In genomic region chr5:5494269-5495005, GRCm38 (mm10) we compare ENCODE assay signal across 10 mouse cellular contexts. TPM values are rescaled to one million over a fixed set of nuclear protein-coding genes. Genes with fewer than 3 reads are reported as not detected.
A peak's percentile ranks its signal among the peaks of the same experiment; 100 is the strongest.
DNase-seq lines count a peak whose midpoint lies in the region; ATAC-seq and TF ChIP-seq lines count a peak whose summit lies in the region.
"Had no signal": no experiment of that assay in that cellular context is flagged by ENCODE, and none has a peak within 500 bp of the region (broad histone marks: within the 10 kb centered on the region; RNA-seq: fewer than 3 reads in every experiment).

No protein-coding gene starts in this region.

- no peak for DNase-seq in kidney, adult 8-10 months
- peak in 1 of 2 experiments; percentile 62 for DNase-seq in cerebellum, adult 2 months
- DNase-seq in limb, embryonic 11.5 days (ENCODE audit: low spot score): peak; percentile 53
- no peak for DNase-seq in gastrocnemius, postnatal 25 days

- no peak for TF ChIP-seq POLR2A in ES-Bruce4 (IDR thresholded peaks at IDR 0.05; ENCODE audit: insufficient read depth, low read length)
- no peak for TF ChIP-seq POLR2A in cerebellum, adult 2 months (IDR thresholded peaks at IDR 0.05; ENCODE audit: borderline replicate concordance, insufficient read depth, low read length)

- H3K9me3 ChIP-seq in kidney, embryonic 14.5 days (ENCODE audit: control insufficient read depth, low read length): no peaks in the 10 kb centered on the region
- no peaks in the 10 kb centered on the region for H3K9me3 ChIP-seq in ES-Bruce4 (replicated peaks; ENCODE audit: control insufficient read depth, insufficient read depth, low read length, poor library complexity, severe bottlenecking)
- no peaks in the 10 kb centered on the region for H3K9me3 ChIP-seq in heart, embryonic 14.5 days (ENCODE audit: control insufficient read depth, low read length)
- H3K9me3 ChIP-seq in limb, embryonic 11.5 days (ENCODE audit: control insufficient read depth, low read length): no peaks in the 10 kb centered on the region
- H3K9me3 ChIP-seq: embryonic facial prominence, embryonic 12.5 days had no signal

- ATAC-seq in kidney, embryonic 14.5 days (ENCODE audit: low FRiP score, low TSS enrichment): peak; percentile 50; the same call in 1 of the 2 replicates
- ATAC-seq in heart, embryonic 14.5 days (ENCODE audit: insufficient number of reproducible peaks, insufficient read depth, low FRiP score, low read depth): no peak
- ATAC-seq in limb, embryonic 11.5 days (ENCODE audit: insufficient number of reproducible peaks, low FRiP score, low TSS enrichment, low read depth): no peak
- ATAC-seq in neutrophil, adult 5-6 weeks (ENCODE audit: extremely low read depth, insufficient number of reproducible peaks, low FRiP score, poor library complexity, severe bottlenecking): peak; percentile 77

- H3K27me3 ChIP-seq in kidney, embryonic 14.5 days (ENCODE audit: control insufficient read depth, insufficient read depth, low read length): 0 out of 2 replicates have a peak, but pooled peaks cover 3% of the 10 kb centered on the region
- no peaks in the 10 kb centered on the region; the same call in 1 of the 2 replicates for H3K27me3 ChIP-seq in ES-Bruce4 (ENCODE audit: control insufficient read depth, insufficient read depth, low read length, poor library complexity, severe bottlenecking)
- no peaks in the 10 kb centered on the region for H3K27me3 ChIP-seq in cerebellum, adult 2 months (ENCODE audit: control insufficient read depth, insufficient read depth, low read length)
- no peaks in the 10 kb centered on the region for H3K27me3 ChIP-seq in heart, embryonic 14.5 days (ENCODE audit: control insufficient read depth, insufficient read depth, low read length)
- H3K27me3 ChIP-seq in limb, embryonic 11.5 days (ENCODE audit: control insufficient read depth, insufficient read depth, low read length): no peaks in the 10 kb centered on the region
- H3K27me3 ChIP-seq: embryonic facial prominence, embryonic 12.5 days had no signal

- peak; percentile 65 for TF ChIP-seq CTCF in ES-Bruce4 (IDR thresholded peaks at IDR 0.05; ENCODE audit: low read depth, low read length)
- TF ChIP-seq CTCF in cerebellum, adult 2 months (IDR thresholded peaks at IDR 0.05; ENCODE audit: borderline replicate concordance, insufficient read depth, low read depth, low read length): peak; percentile 84

- no peak overlapping the region for H3K27ac ChIP-seq in kidney, embryonic 14.5 days (ENCODE audit: low read depth, low read length)
- H3K27ac ChIP-seq in ES-Bruce4 (ENCODE audit: insufficient read depth, low read length): no peak overlapping the region
- no peak overlapping the region for H3K27ac ChIP-seq in cerebellum, adult 2 months (ENCODE audit: insufficient read depth, low read length)
- no peak overlapping the region for H3K27ac ChIP-seq in heart, embryonic 14.5 days (replicated peaks in 1 of 2; ENCODE audit: control insufficient read depth in 1 of 2, insufficient read depth in 1 of 2, low read depth in 2 of 2, low read length in 2 of 2)
- no peak overlapping the region for H3K27ac ChIP-seq in limb, embryonic 11.5 days (replicated peaks; ENCODE audit: low read depth, low read length)
- H3K27ac ChIP-seq: embryonic facial prominence, embryonic 12.5 days; macrophage had no signal

- H3K4me3 ChIP-seq in kidney, embryonic 14.5 days (ENCODE audit: low read length): no peak overlapping the region
- H3K4me3 ChIP-seq in ES-Bruce4 (ENCODE audit: low read depth, low read length): peak overlapping the region; percentile 21; the same call in 1 of the 2 replicates
- H3K4me3 ChIP-seq in cerebellum, adult 2 months (replicated peaks; ENCODE audit: insufficient read depth, low read depth, low read length): no peak overlapping the region
- no peak overlapping the region for H3K4me3 ChIP-seq in heart, embryonic 14.5 days (ENCODE audit: control insufficient read depth in 1 of 2, insufficient read depth in 1 of 2, low read depth in 1 of 2, low read length in 2 of 2)
- no peak overlapping the region for H3K4me3 ChIP-seq in limb, embryonic 11.5 days (ENCODE audit: low read depth, low read length)
- H3K4me3 ChIP-seq: embryonic facial prominence, embryonic 12.5 days had no signal

- H3K4me2 ChIP-seq in kidney, embryonic 14.5 days (replicated peaks; ENCODE audit: low read depth, low read length): no peak overlapping the region
- peak overlapping the region; percentile 35 for H3K4me2 ChIP-seq in heart, embryonic 14.5 days (ENCODE audit: low read length)
- no peak overlapping the region for H3K4me2 ChIP-seq in limb, embryonic 11.5 days (ENCODE audit: low read depth, severe bottlenecking)
- H3K4me2 ChIP-seq: embryonic facial prominence, embryonic 12.5 days had no signal

- 37% methylated on average over 16 of the region's 16 CpGs for WGBS in kidney, embryonic 14.5 days
- WGBS in cerebellum, adult 2 months: 42% methylated on average over 16 of the region's 16 CpGs
- 35% methylated on average over 16 of the region's 16 CpGs for WGBS in heart, embryonic 14.5 days
- 39% methylated on average over 16 of the region's 16 CpGs for WGBS in limb, embryonic 11.5 days

- H3K9ac ChIP-seq in kidney, embryonic 14.5 days (ENCODE audit: low read depth, low read length): no peak overlapping the region
- H3K9ac ChIP-seq in ES-Bruce4 (ENCODE audit: low read depth, poor library complexity, severe bottlenecking): no peak overlapping the region
- H3K9ac ChIP-seq in heart, embryonic 14.5 days (ENCODE audit: low read length): no peak overlapping the region
- no peak overlapping the region for H3K9ac ChIP-seq in limb, embryonic 11.5 days (ENCODE audit: low read length)
- H3K9ac ChIP-seq: embryonic facial prominence, embryonic 12.5 days had no signal

- no peaks in the 10 kb centered on the region for H3K4me1 ChIP-seq in kidney, embryonic 14.5 days (ENCODE audit: control insufficient read depth, insufficient read depth, low read length)
- H3K4me1 ChIP-seq in ES-Bruce4 (ENCODE audit: control insufficient read depth, insufficient read depth, low read length): no peaks in the 10 kb centered on the region
- no peaks in the 10 kb centered on the region for H3K4me1 ChIP-seq in cerebellum, adult 2 months (ENCODE audit: control insufficient read depth, insufficient read depth, low read length)
- peaks cover 0 to 2% of the 10 kb centered on the region in 2 experiments; a peak in 1 of 4 replicates for H3K4me1 ChIP-seq in heart, embryonic 14.5 days (ENCODE audit: control insufficient read depth in 2 of 2, insufficient read depth in 2 of 2, low read length in 2 of 2)
- no peaks in the 10 kb centered on the region for H3K4me1 ChIP-seq in limb, embryonic 11.5 days (ENCODE audit: control insufficient read depth, insufficient read depth, low read length)
- H3K4me1 ChIP-seq: embryonic facial prominence, embryonic 12.5 days had no signal

- TF ChIP-seq EP300 in ES-Bruce4 (IDR thresholded peaks at IDR 0.05; ENCODE audit: insufficient read depth, low read depth, low read length): no peak

- no peaks in the 10 kb centered on the region for H3K36me3 ChIP-seq in kidney, embryonic 14.5 days (ENCODE audit: control insufficient read depth, insufficient read depth, low read length)
- H3K36me3 ChIP-seq in ES-Bruce4 (ENCODE audit: control insufficient read depth, insufficient read depth, low read length, poor library complexity, severe bottlenecking): no peaks in the 10 kb centered on the region
- H3K36me3 ChIP-seq in heart, embryonic 14.5 days (ENCODE audit: control insufficient read depth, insufficient read depth, low read length): no peaks in the 10 kb centered on the region
- H3K36me3 ChIP-seq in limb, embryonic 11.5 days (ENCODE audit: control insufficient read depth, insufficient read depth, low read length): no peaks in the 10 kb centered on the region
- H3K36me3 ChIP-seq: embryonic facial prominence, embryonic 12.5 days had no signal

RNA-seq across cellular contexts. Expression of gene 1700015F17Rik, which starts 15.5 kb away (rescaled TPM):
- polyA plus RNA-seq in kidney, embryonic 14.5 days (2014; fragmentation: Nextera tagmentation; extraction: Ambion mirVana): not detected in 2 replicates
- not detected in 2 replicates for polyA plus RNA-seq in ES-Bruce4 (2011; ENCODE audit: insufficient read depth, insufficient read length, low read depth, missing spikeins)
- polyA plus RNA-seq in cerebellum, adult 2 months (2012; rRNA removed): 0.22 and 0.49 TPM in 2 replicates
- polyA plus RNA-seq in heart, embryonic 14.5 days (2014; fragmentation: Nextera tagmentation; extraction: Ambion mirVana): not detected in 2 replicates
- not detected in 2 replicates for polyA plus RNA-seq in limb, embryonic 11.5 days (2014; fragmentation: Nextera tagmentation; extraction: Ambion mirVana)
- 0.35 TPM in 1 of 2 replicates, not detected in the other for total RNA-seq in neutrophil, adult 5-6 weeks (2017)
- not detected for total RNA-seq in gastrocnemius, postnatal 25 days (2021)
- polyA plus RNA-seq: embryonic facial prominence, embryonic 12.5 days; macrophage had no signal

RNA-seq across cellular contexts. Expression of gene Cldn12, which starts 20.3 kb away (rescaled TPM):
- 15.2 and 32.7 TPM in 2 replicates for polyA plus RNA-seq in kidney, embryonic 14.5 days (2014; fragmentation: Nextera tagmentation; extraction: Ambion mirVana)
- 39.2 and 41.0 TPM in 2 replicates for polyA plus RNA-seq in ES-Bruce4 (2011; ENCODE audit: insufficient read depth, insufficient read length, low read depth, missing spikeins)
- polyA plus RNA-seq in cerebellum, adult 2 months (2012; rRNA removed): 44.9 and 45.0 TPM in 2 replicates
- 13.9 and 14.1 TPM in 2 replicates for polyA plus RNA-seq in heart, embryonic 14.5 days (2014; fragmentation: Nextera tagmentation; extraction: Ambion mirVana)
- 22.0 and 25.0 TPM in 2 replicates for polyA plus RNA-seq in limb, embryonic 11.5 days (2014; fragmentation: Nextera tagmentation; extraction: Ambion mirVana)
- total RNA-seq in neutrophil, adult 5-6 weeks (2017): 0.98 and 1.2 TPM in 2 replicates
- 10 to 100 TPM; 12.6 to 13.5 TPM for total RNA-seq in gastrocnemius, postnatal 25 days (2021)

Comparison
In these comparisons a context has a peak if more than half of its experiments do, and no peak if none do; other contexts are left out.
1. ATAC-seq: peak in kidney, embryonic 14.5 days (single experiment) and neutrophil, adult 5-6 weeks (single experiment); none in heart, embryonic 14.5 days (single experiment) and limb, embryonic 11.5 days (single experiment).